ENCODE assay signal across 9 mouse cellular contexts in the genomic region with DNA sequence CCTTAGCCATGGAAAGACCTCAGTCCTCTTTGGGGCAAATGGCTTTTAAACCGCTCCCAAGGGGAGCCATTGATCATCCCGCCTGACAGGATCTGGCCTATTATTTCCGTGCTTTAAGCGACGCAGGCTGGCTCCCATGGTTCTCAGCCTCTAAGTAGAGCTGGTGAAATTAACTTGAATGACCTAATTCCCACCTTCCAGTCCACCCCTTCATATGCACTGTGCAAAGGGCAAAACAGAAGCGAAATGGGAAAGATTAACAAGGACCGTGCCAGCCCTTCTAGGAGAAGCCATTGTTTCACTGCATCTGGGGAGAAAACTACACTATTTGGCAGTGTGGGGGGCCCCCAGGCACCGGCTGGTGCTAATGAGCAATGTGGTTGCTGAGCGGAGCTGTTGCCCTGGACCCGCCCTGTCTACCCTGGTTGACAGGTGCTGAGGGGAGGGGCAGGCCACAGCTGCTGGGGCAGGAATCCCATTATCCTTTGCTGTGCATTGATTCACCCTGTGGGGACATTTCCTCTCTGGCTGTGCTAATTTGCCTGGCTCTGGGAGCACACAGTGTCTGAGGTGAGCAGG.
DNase-seq lines count a peak whose midpoint lies in the region; ATAC-seq and TF ChIP-seq lines count a peak whose summit lies in the region.
"Had no signal": no experiment of that assay in that cellular context is flagged by ENCODE, and none has a peak within 500 bp of the region (broad histone marks: within the 10 kb centered on the region; RNA-seq: fewer than 3 reads in every experiment).

No protein-coding gene starts in this region.

- no peak for TF ChIP-seq POLR2A in ES-Bruce4 (IDR thresholded peaks at IDR 0.05; ENCODE audit: insufficient read depth, low read length)

- no peak overlapping the region for H3K9ac ChIP-seq in ES-Bruce4 (ENCODE audit: low read depth, poor library complexity, severe bottlenecking)
- H3K9ac ChIP-seq in embryonic facial prominence, embryonic 14.5 days (ENCODE audit: low read depth, low read length) = no peak overlapping the region
- H3K9ac ChIP-seq in midbrain, postnatal 0 days (replicated peaks; ENCODE audit: low read length, poor library complexity, severe bottlenecking) = no peak overlapping the region
- H3K9ac ChIP-seq: lung, embryonic 15.5 days had no signal

- no peaks in the 10 kb centered on the region for H3K27me3 ChIP-seq in ES-Bruce4 (ENCODE audit: control insufficient read depth, insufficient read depth, low read length, poor library complexity, severe bottlenecking)
- H3K27me3 ChIP-seq in embryonic facial prominence, embryonic 14.5 days (replicated peaks; ENCODE audit: control insufficient read depth, insufficient read depth, low read length) = no peaks in the 10 kb centered on the region
- no peaks in the 10 kb centered on the region for H3K27me3 ChIP-seq in midbrain, postnatal 0 days (ENCODE audit: insufficient read depth, low read length)
- H3K27me3 ChIP-seq: lung, embryonic 15.5 days had no signal

- intact Hi-C loops in left cerebral cortex, postnatal 36 days (cut with DNase I) = no loop called here

- H3K27ac ChIP-seq in ES-Bruce4 (ENCODE audit: insufficient read depth, low read length) = no peak overlapping the region
- peak overlapping the region; percentile 33; the same call in 1 of the 2 replicates for H3K27ac ChIP-seq in embryonic facial prominence, embryonic 14.5 days (replicated peaks; ENCODE audit: low read depth, low read length)
- peak overlapping the region; percentile 44 for H3K27ac ChIP-seq in midbrain, postnatal 0 days (ENCODE audit: low read depth, low read length)
- H3K27ac ChIP-seq: lung, embryonic 15.5 days had no signal

- DNase-seq in embryonic facial prominence, embryonic 14.5 days (ENCODE audit: low spot score) = peak; percentile 80
- peak; percentile 3 for DNase-seq in kidney, adult 11 months
- DNase-seq in midbrain, postnatal 0 days (ENCODE audit: low spot score) = peak; percentile 68
- no peak for DNase-seq in T-cell, adult 2 months (ENCODE audit: low spot score)
- no peak for DNase-seq in cerebellum, postnatal 25 days
- DNase-seq in left cerebral cortex, postnatal 36 days (ENCODE audit: low spot score in 2 of 2) = no peak
- no peak for DNase-seq in testis, postnatal 10 days (ENCODE audit: low spot score)

- WGBS in embryonic facial prominence, embryonic 14.5 days = 20% methylated on average over 10 of the region's 10 CpGs
- 11% methylated on average over 10 of the region's 10 CpGs for WGBS in midbrain, postnatal 0 days

- H3K9me3 ChIP-seq in ES-Bruce4 (replicated peaks; ENCODE audit: control insufficient read depth, insufficient read depth, low read length, poor library complexity, severe bottlenecking) = no peaks in the 10 kb centered on the region
- H3K9me3 ChIP-seq in embryonic facial prominence, embryonic 14.5 days (ENCODE audit: control insufficient read depth, low read length) = no peaks in the 10 kb centered on the region
- no peaks in the 10 kb centered on the region for H3K9me3 ChIP-seq in midbrain, postnatal 0 days (ENCODE audit: low read length)
- H3K9me3 ChIP-seq: lung, embryonic 15.5 days had no signal

- TF ChIP-seq CTCF in ES-Bruce4 (IDR thresholded peaks at IDR 0.05; ENCODE audit: low read depth, low read length) = no peak
- no peak for TF ChIP-seq CTCF in midbrain, postnatal 0 days (IDR thresholded peaks at IDR 0.05)

- H3K4me2 ChIP-seq in embryonic facial prominence, embryonic 14.5 days (ENCODE audit: low read depth, low read length) = peak overlapping the region; percentile 10; the same call in 1 of the 2 replicates
- no peak overlapping the region for H3K4me2 ChIP-seq in midbrain, postnatal 0 days (ENCODE audit: low read depth, low read length, poor library complexity, severe bottlenecking)
- H3K4me2 ChIP-seq: lung, embryonic 15.5 days had no signal

- peak; percentile 76 for TF ChIP-seq EP300 in ES-Bruce4 (IDR thresholded peaks at IDR 0.05; ENCODE audit: insufficient read depth, low read depth, low read length)

- H3K4me3 ChIP-seq in ES-Bruce4 (ENCODE audit: low read depth, low read length) = no peak overlapping the region
- no peak overlapping the region for H3K4me3 ChIP-seq in embryonic facial prominence, embryonic 14.5 days (ENCODE audit: low read depth, low read length)
- no peak overlapping the region for H3K4me3 ChIP-seq in midbrain, postnatal 0 days (ENCODE audit: low read depth, low read length)
- H3K4me3 ChIP-seq: lung, embryonic 15.5 days had no signal

- ATAC-seq in embryonic facial prominence, embryonic 14.5 days (ENCODE audit: low read depth) = peak; percentile 94
- ATAC-seq in midbrain, postnatal 0 days (ENCODE audit: low FRiP score) = 0 out of 2 replicates have a peak, but pooled peaks have one; percentile 60

- H3K4me1 ChIP-seq in ES-Bruce4 (ENCODE audit: control insufficient read depth, insufficient read depth, low read length) = no peaks in the 10 kb centered on the region
- H3K4me1 ChIP-seq in embryonic facial prominence, embryonic 14.5 days (ENCODE audit: control insufficient read depth, insufficient read depth, low read length) = peaks cover 12% of the 10 kb centered on the region; the same call in 1 of the 2 replicates
- H3K4me1 ChIP-seq in midbrain, postnatal 0 days (ENCODE audit: insufficient read depth, low read length) = peaks cover 3% of the 10 kb centered on the region; the same call in 1 of the 2 replicates
- H3K4me1 ChIP-seq: lung, embryonic 15.5 days had no signal

- H3K36me3 ChIP-seq in ES-Bruce4 (ENCODE audit: control insufficient read depth, insufficient read depth, low read length, poor library complexity, severe bottlenecking) = no peaks in the 10 kb centered on the region
- H3K36me3 ChIP-seq in embryonic facial prominence, embryonic 14.5 days (ENCODE audit: control insufficient read depth, insufficient read depth, low read length) = no peaks in the 10 kb centered on the region
- no peaks in the 10 kb centered on the region for H3K36me3 ChIP-seq in midbrain, postnatal 0 days (ENCODE audit: insufficient read depth, low read length)
- H3K36me3 ChIP-seq: lung, embryonic 15.5 days had no signal

Comparison
In these comparisons a context has a peak if more than half of its experiments do, and no peak if none do; other contexts are left out.
1. DNase-seq: peak in embryonic facial prominence, embryonic 14.5 days (single experiment), kidney, adult 11 months (single experiment) and midbrain, postnatal 0 days (single experiment); none in T-cell, adult 2 months (single experiment), cerebellum, postnatal 25 days (0 of 2), left cerebral cortex, postnatal 36 days (0 of 2) and testis, postnatal 10 days (single experiment).